Mouse (Mus musculus) kidney, embryonic 14.5 days (tissue): ENCODE results near the gene Gnb4. TPM values are rescaled to one million over a fixed set of nuclear protein-coding genes. Genes with fewer than 3 reads are reported as not detected.

Experiments used
- ATAC-seq: fragments of 200-750 bp; cut with Nextera tagmentation; 2 replicates; pipeline ENCODE4 v1.8.0; 2017; ENCODE audit warnings: moderate number of reproducible peaks, mild to moderate bottlenecking, moderate TSS enrichment, moderate library complexity; ENCODE audit not compliant: low FRiP score, low TSS enrichment
- H3K27ac ChIP-seq: fragments of 300-500 bp; sonication (generic); 2 replicates; pipeline ENCODE4 v1.5.1; 2014; ENCODE audit warnings: low read depth, mild to moderate bottlenecking, low read length, moderate library complexity, mixed read lengths
- H3K27me3 ChIP-seq: fragments of 300-500 bp; sonication (generic); 2 replicates; pipeline ENCODE4 v1.6.1; 2014; ENCODE audit warnings: mild to moderate bottlenecking, low read length; ENCODE audit not compliant: control insufficient read depth, insufficient read depth
- H3K36me3 ChIP-seq: fragments of 300-500 bp; sonication (generic); 2 replicates; pipeline ENCODE4 v1.6.1; 2014; ENCODE audit warnings: low read length, mixed read lengths; ENCODE audit not compliant: control insufficient read depth, insufficient read depth
- H3K4me1 ChIP-seq: fragments of 300-500 bp; sonication (generic); 2 replicates; pipeline ENCODE4 v1.6.1; 2014; ENCODE audit warnings: low read length, mixed read lengths; ENCODE audit not compliant: control insufficient read depth, insufficient read depth
- H3K4me2 ChIP-seq: fragments of 300-500 bp; sonication (generic); replicated peaks from 2 replicates; pipeline ENCODE4 v1.6.1; 2014; ENCODE audit warnings: low read depth, mild to moderate bottlenecking, low read length
- H3K4me3 ChIP-seq: fragments of 300-500 bp; sonication (generic); 2 replicates; pipeline ENCODE4 v1.5.1; 2014; ENCODE audit warnings: mild to moderate bottlenecking, low read length
- H3K9ac ChIP-seq: fragments of 300-500 bp; sonication (generic); 2 replicates; pipeline ENCODE4 v1.6.1; 2014; ENCODE audit warnings: low read depth, mild to moderate bottlenecking, low read length, moderate library complexity
- H3K9me3 ChIP-seq: fragments of 300-500 bp; sonication (generic); 2 replicates; pipeline ENCODE4 v1.6.1; 2016; ENCODE audit warnings: low read length; ENCODE audit not compliant: control insufficient read depth
- WGBS: fragments of 180-500 bp; shearing (Covaris S2); extraction: QIAGEN DNeasy Blood & Tissue Kit; methylation state at CpG from one replicate; pipeline ENCODE4 v1.1.7; 2014; 5-methylcytosine and 5-hydroxymethylcytosine counted together
- polyA plus RNA-seq: library from polyadenylated mRNA; unstranded; fragments of >200 nt; fragmentation: Nextera tagmentation; extraction: Ambion mirVana; gene quantifications from 2 replicates; pipeline ENCODE4 v1.2.1, GENCODE M21; 2014

Gene Gnb4
- polyA plus RNA-seq, 1 experiment from 2014 or later = 43.8 TPM

- no peaks in the 10 kb centered on the region for H3K27me3 ChIP-seq
- H3K9me3 ChIP-seq = no peaks in the 10 kb centered on the region
- no peak overlapping the region for H3K4me3 ChIP-seq
- 91% methylated on average over 3 of the region's 3 CpGs for WGBS
- no peaks in the 10 kb centered on the region for H3K4me1 ChIP-seq
- H3K4me2 ChIP-seq = no peak overlapping the region
- H3K9ac ChIP-seq = no peak overlapping the region
- no peak overlapping the region for H3K27ac ChIP-seq
- ATAC-seq = no peak
- no peaks in the 10 kb centered on the region for H3K36me3 ChIP-seq
These were observed 5.7 kb upstream of the Gnb4 start for GRCm38 (mm10) chr3:32622106-32622505.

GRCm38 (mm10) chr3:32621658-32622057 lies 5.3 kb upstream of the Gnb4 start:
- ATAC-seq = no peak
- Histone ChIP-seq H3K4me2 (no peak overlapping the region), H3K27me3 (no peaks in the 10 kb centered on the region), H3K36me3 (no peaks in the 10 kb centered on the region), H3K4me3 (no peak overlapping the region), H3K9ac (no peak overlapping the region), H3K9me3 (no peaks in the 10 kb centered on the region), H3K27ac (no peak overlapping the region), H3K4me1 (no peaks in the 10 kb centered on the region)
- 96% methylated on average over 1 of the region's 1 CpGs for WGBS

GRCm38 (mm10) chr3:32617053-32617642 lies 763 bp upstream of the Gnb4 start:
- Histone ChIP-seq H3K9ac (peak overlapping the region; percentile 65), H3K4me1 (no peaks in the 10 kb centered on the region; the same call in 1 of the 2 replicates), H3K4me3 (peak overlapping the region; percentile 60), H3K27ac (no peak overlapping the region; the same call in 1 of the 2 replicates), H3K36me3 (no peaks in the 10 kb centered on the region), H3K27me3 (no peaks in the 10 kb centered on the region), H3K9me3 (no peaks in the 10 kb centered on the region), H3K4me2 (peak overlapping the region; percentile 58)
- 28% methylated on average over 16 of the region's 16 CpGs for WGBS
- peak; percentile 29 for ATAC-seq

- Histone ChIP-seq H3K4me1 (no peaks in the 10 kb centered on the region; the same call in 1 of the 2 replicates), H3K9me3 (no peaks in the 10 kb centered on the region), H3K27ac (no peak overlapping the region), H3K4me2 (peak overlapping the region; percentile 58), H3K36me3 (no peaks in the 10 kb centered on the region), H3K9ac (peak overlapping the region; percentile 65), H3K27me3 (no peaks in the 10 kb centered on the region), H3K4me3 (peak overlapping the region; percentile 60)
- whole genome bisulfite sequencing = 19% methylated on average over 6 of the region's 14 CpGs
- ATAC-seq = no peak
These were observed 417 bp downstream of the Gnb4 start for GRCm38 (mm10) chr3:32616006-32616330.

GRCm38 (mm10) chr3:32615376-32615775 lies 1.0 kb downstream of the Gnb4 start:
- Histone ChIP-seq H3K9me3 (no peaks in the 10 kb centered on the region), H3K27ac (no peak overlapping the region), H3K9ac (no peak overlapping the region), H3K4me2 (peak overlapping the region; percentile 58), H3K4me3 (peak overlapping the region; percentile 60; the same call in 1 of the 2 replicates), H3K4me1 (no peaks in the 10 kb centered on the region; the same call in 1 of the 2 replicates), H3K36me3 (no peaks in the 10 kb centered on the region), H3K27me3 (no peaks in the 10 kb centered on the region)
- 65% methylated on average over 5 of the region's 5 CpGs for WGBS
- ATAC-seq = no peak

- no peak for ATAC-seq
- Histone ChIP-seq H3K27me3 (no peaks in the 10 kb centered on the region), H3K9ac (no peak overlapping the region), H3K27ac (no peak overlapping the region), H3K36me3 (no peaks in the 10 kb centered on the region), H3K4me2 (no peak overlapping the region), H3K4me1 (no peaks in the 10 kb centered on the region; the same call in 1 of the 2 replicates), H3K4me3 (no peak overlapping the region), H3K9me3 (no peaks in the 10 kb centered on the region)
- 66% methylated on average over 2 of the region's 2 CpGs for whole genome bisulfite sequencing
These were observed 1.6 kb downstream of the Gnb4 start for GRCm38 (mm10) chr3:32614786-32615185.

- no peak overlapping the region for H3K27ac ChIP-seq
- ATAC-seq = no peak
- H3K9me3 ChIP-seq = no peaks in the 10 kb centered on the region
- no peak overlapping the region for H3K9ac ChIP-seq
- H3K4me1 ChIP-seq = no peaks in the 10 kb centered on the region; the same call in 1 of the 2 replicates
- no peaks in the 10 kb centered on the region for H3K27me3 ChIP-seq
- H3K4me3 ChIP-seq = no peak overlapping the region
- no peaks in the 10 kb centered on the region for H3K36me3 ChIP-seq
- H3K4me2 ChIP-seq = no peak overlapping the region
- WGBS = 81% methylated on average over 11 of the region's 11 CpGs
These were observed 4.7 kb downstream of the Gnb4 start for GRCm38 (mm10) chr3:32611606-32612170.

- no peaks in the 10 kb centered on the region; the same call in 1 of the 2 replicates for H3K4me1 ChIP-seq
- H3K4me3 ChIP-seq = no peak overlapping the region
- no peak overlapping the region for H3K27ac ChIP-seq
- 27% methylated on average over 7 of the region's 7 CpGs for WGBS
- ATAC-seq = peak; percentile 48; the same call in 1 of the 2 replicates
- H3K27me3 ChIP-seq = no peaks in the 10 kb centered on the region
- H3K4me2 ChIP-seq = no peak overlapping the region
- no peaks in the 10 kb centered on the region for H3K36me3 ChIP-seq
- H3K9ac ChIP-seq = no peak overlapping the region
- H3K9me3 ChIP-seq = no peaks in the 10 kb centered on the region
These were observed 5.8 kb downstream of the Gnb4 start for GRCm38 (mm10) chr3:32610560-32610959.

GRCm38 (mm10) chr3:32609233-32609632 lies 7.2 kb downstream of the Gnb4 start:
- no peak for ATAC-seq
- Histone ChIP-seq H3K9ac (no peak overlapping the region), H3K4me3 (no peak overlapping the region), H3K27me3 (no peaks in the 10 kb centered on the region), H3K9me3 (no peaks in the 10 kb centered on the region), H3K27ac (no peak overlapping the region), H3K4me1 (no peaks in the 10 kb centered on the region), H3K4me2 (no peak overlapping the region), H3K36me3 (no peaks in the 10 kb centered on the region)
- 96% methylated on average over 4 of the region's 4 CpGs for WGBS
